Mouse (Mus musculus) splenic B cell, adult 2 months (primary cell): ENCODE measurements at regions not wholly inside any gene's neighbourhood (a gene's known extent, or its start where the extent isn't known, plus 50 kb on each side); places are given as distances from the start of the nearest gene placed in this dataset.
"Not testable (repeated sequence)": the region's sequence is repeated elsewhere in the genome, so short reads cannot be mapped to it uniquely, and the experiment has no call there.

Experiments
- DNase-seq: peaks from one replicate; pipeline ENCODE4 v3.0.0-alpha.2; 2011; ENCODE audit warnings: low read depth, low spot score
- H3K27me3 ChIP-seq: 2 replicates; pipeline ENCODE4 v1.6.1; 2012; ENCODE audit warnings: mild to moderate bottlenecking, low read length, moderate library complexity, mixed read lengths; ENCODE audit not compliant: control insufficient read depth, poor library complexity, insufficient read depth, severe bottlenecking
- H3K36me3 ChIP-seq: 2 replicates; pipeline ENCODE4 v1.6.1; 2012; ENCODE audit warnings: mild to moderate bottlenecking, low read length, moderate library complexity, mixed read lengths; ENCODE audit not compliant: control insufficient read depth, poor library complexity, insufficient read depth, severe bottlenecking

GRCm38 (mm10) chr14:19327321-19327720, 91.4 kb downstream of the Gm21738 start:
- H3K27me3 ChIP-seq: no peaks in the 10 kb centered on the region
- no peak for DNase-seq
- no peaks in the 10 kb centered on the region for H3K36me3 ChIP-seq

- no peaks in the 10 kb centered on the region for H3K27me3 ChIP-seq
- no peaks in the 10 kb centered on the region for H3K36me3 ChIP-seq
- no peak for DNase-seq
Observed at GRCm38 (mm10) chr14:19311614-19312013, 107.1 kb downstream of the Gm21738 start.

GRCm38 (mm10) chr14:19302859-19303258, 115.9 kb downstream of the Gm21738 start:
- H3K27me3 ChIP-seq, DNase-seq, H3K36me3 ChIP-seq: not testable (repeated sequence)

GRCm38 (mm10) chr14:19279096-19279495, 139.6 kb downstream of the Gm21738 start:
- no peak for DNase-seq
- no peaks in the 10 kb centered on the region for H3K27me3 ChIP-seq
- no peaks in the 10 kb centered on the region for H3K36me3 ChIP-seq

DNA sequence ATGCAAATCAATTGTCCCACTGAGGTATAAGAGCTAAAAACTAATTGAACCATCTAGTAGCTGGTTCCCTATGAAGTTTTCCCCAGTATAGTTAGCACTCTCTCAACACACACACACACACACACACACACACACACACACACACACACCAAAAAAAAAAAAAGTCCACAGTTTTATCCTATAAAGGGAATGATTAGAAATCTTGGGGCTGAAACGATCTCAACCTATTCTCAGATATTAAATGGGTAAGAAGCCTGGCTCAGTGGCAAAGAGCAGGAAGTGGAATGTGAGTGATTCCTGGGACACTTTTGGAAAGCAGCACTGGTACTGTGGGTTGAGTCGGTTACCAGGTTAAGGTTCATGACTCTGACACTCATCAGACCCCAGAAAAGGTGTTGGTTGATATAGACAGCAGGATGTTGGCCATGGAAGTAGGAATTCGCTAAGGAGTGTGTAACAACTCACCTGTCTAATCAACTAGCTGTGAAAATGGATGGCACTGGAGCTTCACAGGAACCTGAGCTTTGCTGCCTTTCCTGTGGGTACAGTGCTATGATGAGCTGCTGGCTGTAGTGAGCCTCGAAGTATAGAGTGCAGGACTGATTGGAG, 140.8 kb downstream of the Gm21738 start:
- H3K36me3 ChIP-seq: no peaks in the 10 kb centered on the region
- H3K27me3 ChIP-seq: no peaks in the 10 kb centered on the region
- DNase-seq: peak; percentile 96
